Mouse (Mus musculus) embryo, embryonic 10 days (tissue): ENCODE results near the gene Atp1b4.
"Not testable (repeated sequence)": the region's sequence is repeated elsewhere in the genome, so short reads cannot be mapped to it uniquely, and the experiment has no call there.

Source experiments
- DNase-seq: peaks from one replicate; pipeline ENCODE4 v3.0.0-alpha.2; 2015; ENCODE audit warnings: low spot score

Atp1b4 gene

DNA sequence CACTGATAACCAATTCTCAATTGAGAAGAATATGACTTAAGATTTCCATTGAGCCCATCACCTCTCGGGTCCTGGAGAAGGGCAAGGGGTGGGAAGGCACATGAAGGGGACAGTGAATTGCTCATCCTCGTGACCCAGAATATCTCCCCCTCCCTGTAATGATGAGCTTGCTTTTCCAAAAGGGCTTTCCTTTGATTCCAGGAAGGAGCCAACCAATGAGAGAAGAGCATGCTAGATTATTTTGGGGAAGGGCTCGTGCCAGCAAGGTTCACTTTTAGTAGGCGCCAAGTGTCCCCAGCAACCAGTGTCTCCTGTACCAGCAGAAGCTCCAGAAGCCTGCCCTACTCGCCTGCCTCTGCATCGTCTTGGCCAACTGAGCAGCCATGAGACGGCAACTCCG lies at the start of gene Atp1b4:
Atp1b4 (plus strand) TSS at position 301 of the 400 bp plus-strand sequence.
- DNase-seq, result no peak

DNA sequence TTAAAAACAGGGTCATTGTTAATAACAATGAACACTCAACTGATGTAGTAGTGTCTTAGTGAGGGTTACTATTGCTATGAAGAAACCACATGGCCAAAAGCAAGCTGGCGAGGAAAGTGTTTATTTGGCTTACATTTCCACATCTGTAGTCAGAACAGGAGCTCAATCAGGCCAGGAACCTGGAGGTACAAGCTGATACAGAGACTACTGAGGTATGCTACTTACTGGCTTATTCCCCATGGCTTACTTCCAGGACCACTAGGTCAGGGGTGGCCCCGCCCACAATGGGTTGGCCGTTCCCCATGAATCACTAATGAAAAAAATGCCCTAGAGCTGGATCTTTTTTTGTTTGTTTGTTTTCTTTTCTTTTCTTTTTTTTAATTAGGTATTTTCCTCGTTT lies 7.4 kb upstream of the Atp1b4 start:
- DNase-seq, result no peak

DNA sequence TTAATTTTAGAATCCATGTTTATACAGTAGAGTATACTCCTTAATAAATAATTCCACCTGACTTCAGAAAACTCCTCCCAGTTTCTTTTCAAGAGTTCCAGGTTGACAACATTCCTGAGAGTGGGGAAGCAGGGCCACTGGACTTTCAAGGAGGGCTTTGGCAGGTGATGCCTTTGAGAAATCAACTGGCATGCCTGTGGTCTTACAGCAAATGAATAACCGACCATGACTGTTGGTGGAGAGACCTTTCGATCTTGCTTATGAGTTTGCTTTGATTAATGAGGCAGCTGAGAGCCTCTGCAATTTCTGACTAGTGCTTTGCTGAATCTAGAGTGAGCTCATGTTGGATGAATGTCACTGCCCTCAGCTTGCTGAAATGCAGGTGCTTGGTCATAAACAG lies 4.9 kb upstream of the Atp1b4 start:
- DNase-seq, result no peak

DNA sequence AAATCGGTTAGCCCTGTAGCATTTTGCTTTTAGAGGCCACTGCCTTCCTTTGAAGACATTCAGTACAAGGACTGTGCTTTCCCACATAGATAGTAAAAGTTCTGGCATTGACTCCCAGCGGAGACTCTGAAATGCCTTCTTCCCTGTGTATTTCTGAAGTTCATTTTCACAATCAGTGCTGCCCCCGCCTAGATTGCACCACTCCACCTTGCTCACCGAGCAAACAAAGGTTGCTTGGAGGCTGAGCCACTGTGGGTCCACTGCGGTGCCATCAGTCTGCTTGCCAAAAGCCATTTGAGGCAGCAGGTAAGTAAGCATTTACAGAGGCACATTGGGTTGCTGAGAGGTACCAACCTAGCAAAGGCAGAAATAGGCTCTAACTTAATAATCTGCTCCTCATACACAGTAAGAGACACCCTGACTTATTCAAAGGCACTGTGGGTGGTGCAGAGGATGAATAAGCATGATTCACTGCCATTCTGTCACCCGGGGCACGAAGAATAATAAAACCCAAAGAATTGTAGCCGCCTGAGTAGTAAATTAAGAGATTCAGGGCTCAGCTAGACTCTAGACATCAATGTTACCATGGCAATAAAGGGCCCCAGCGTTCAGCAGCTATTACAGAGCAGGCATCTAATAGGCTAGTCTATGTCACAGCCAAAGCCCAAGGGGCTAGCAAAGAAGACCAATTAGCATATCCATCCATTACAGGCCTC lies 2.9 kb upstream of the Atp1b4 start:
- peak; percentile 36 for DNase-seq

DNA sequence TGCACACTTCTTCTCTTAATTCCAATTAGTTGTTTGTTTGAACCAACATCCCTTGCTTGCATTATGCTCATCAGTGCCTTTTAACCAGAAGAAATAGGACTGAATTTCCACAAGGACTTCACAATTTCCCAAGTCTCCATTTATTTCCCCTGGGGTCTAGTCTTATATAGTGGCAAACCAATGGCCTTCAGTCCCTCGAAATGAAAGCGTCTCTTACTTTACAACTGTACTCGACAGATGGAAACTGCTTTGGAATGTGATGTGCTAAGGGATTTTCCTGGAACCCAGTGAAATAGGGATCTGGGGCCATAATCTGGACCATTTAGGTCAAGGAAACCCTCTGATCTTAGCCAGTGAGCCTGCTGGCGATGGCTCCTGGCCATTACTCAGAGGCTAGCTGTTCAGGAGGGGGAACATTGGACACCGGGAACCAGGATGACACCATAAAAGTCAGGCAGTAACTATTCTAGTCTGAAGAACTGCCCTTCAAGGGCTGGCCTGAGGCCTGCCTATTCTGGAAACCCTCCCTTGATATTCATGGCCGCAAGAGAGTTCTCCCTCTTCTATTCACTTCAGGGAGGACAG lies 2.3 kb upstream of the Atp1b4 start:
- DNase-seq, result no peak

DNA sequence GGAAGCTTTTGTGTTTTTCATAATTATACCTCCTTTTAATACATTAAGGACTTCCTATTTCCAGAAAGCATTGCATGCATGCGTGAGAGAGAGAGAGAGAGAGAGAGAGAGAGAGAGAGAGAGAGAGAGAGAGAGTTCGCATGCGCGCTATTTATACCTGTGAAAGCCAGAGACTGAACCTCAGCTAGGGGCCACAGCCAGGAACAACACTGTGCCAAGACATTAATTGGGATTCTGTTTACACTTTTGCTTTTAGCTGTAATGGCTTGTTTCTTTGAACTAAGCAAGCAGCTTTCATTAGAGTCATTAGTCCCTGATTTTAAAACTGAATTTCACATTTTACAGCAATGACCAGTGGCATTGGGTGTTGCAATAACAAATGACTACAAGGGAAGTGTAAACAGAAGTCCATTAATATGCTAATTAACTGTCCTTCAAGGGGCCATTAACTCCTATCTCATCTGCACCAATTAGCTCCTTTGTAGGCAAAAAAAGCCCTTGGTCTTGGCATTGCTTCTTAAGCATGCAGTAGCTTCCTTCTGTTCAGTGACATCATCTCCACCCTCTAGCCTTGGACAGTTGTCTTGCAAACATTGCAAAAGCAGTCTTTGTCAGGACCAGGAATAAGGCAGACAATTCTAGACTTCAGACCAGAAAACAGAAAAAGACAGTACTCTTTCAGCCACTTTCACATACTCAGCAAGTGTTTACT lies 14.9 kb downstream of the Atp1b4 start:
- DNase-seq, result no peak

DNA sequence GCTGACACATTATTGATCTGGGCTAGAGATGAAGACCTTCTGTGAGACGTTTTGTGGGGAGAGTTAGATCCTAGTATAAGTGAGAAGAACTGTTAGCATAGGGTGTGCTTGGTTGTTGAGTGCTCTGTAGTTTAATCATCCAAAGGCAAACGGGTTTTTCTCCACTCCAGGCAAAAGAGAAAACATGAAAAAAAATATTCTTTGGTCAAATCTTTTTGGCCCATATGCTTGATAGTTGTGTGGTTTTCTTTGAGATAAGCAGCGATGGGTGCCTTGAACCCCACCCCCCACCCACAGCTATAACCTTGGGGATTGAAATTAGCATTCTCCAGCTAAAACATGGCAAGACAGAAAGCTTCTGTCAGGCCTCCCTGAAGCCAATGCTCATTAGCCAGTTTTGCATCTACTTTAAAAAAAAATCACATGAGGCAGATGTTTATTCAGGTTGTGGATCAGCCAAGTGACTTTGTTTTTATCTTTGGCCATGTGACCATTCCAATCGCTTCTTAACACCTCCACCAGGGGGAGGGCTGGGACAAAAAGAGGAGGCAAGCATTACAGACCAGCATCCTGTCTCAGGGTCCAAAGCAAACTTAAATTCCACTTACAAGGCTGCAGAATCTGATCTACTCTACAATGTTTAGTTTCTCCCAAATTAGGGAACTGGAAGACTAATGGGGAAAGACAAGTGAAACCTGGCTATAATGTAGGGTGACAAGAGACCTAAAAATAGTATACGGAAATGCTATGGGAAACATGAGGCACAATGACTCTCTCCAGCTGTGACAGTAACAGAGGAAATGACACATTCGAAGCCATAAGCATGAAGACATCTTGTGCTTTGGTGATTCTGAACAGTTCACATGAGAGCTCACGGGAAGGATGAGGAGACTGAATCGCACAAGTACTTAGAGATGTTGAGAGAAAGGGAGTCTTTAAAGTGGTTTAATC lies 18.6 kb downstream of the Atp1b4 start:
- peak; percentile 32 for DNase-seq

DNA sequence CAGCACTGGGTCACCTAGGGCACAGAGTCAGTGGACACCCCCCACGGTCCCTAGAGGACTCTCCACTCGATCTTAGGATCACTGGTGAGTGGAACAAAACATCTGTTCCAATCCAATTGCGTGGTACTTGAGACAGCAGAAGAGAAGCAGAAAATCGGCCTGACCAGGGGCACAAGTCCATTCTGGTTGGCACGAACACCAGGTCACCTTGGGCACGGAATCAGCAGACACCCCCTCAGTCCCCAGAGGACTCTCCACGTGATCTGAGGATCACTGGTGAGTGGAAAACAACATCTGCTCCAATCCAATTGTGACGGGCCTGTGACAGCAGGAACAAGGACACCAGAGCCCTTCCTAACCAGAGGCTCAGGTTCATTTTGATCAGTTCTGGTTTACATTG lies 46.0 kb downstream of the Atp1b4 start:
- DNase-seq, result no peak

DNA sequence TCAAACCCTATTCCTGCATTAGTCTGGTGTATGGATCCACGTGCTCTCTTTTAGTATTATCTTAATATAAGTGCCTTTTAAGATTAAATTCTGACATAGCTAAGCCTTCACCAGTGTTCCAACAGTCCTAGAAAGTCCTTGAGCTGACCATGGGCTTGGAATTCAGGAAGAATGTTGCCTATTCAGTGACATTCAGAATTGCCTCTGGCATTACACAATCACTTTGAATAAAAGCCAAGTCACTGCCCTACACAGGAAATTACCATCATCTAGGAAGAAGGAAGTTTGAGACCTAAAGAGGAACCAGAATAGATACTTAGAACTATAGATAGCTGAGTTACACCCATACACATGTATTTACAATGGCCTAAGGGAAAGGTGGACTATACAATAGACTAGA lies 48.6 kb downstream of the Atp1b4 start:
- DNase-seq, result not testable (repeated sequence)

DNA sequence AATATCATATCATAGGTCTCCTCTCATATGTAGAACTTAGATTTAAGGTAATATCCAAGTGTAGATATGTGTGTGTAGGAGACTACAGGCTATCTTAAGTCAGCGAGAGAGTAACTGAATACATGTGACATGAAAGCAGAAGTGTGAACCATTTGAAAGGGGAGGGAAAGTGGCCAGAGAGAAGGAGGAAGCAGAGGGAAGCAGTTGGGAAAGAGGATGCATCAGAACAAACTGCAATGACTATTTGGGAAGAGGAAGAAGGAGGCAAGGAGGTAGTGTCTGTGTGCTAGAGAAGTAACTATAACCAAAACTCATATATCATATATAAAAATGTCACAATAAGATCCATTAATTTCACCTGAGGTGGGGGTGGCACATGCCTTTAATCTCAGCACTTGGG lies 57.2 kb downstream of the Atp1b4 start:
- DNase-seq, result not testable (repeated sequence)
